19 mouse cellular contexts compared by ENCODE assay signal in genomic region chr16:35406166-35406565, GRCm38 (mm10).
"Had no signal": no experiment of that assay in that cellular context is flagged by ENCODE, and none has a peak within 500 bp of the region (broad histone marks: within the 10 kb centered on the region; RNA-seq: fewer than 3 reads in every experiment).

No protein-coding gene starts in this region.

- H3K4me1 ChIP-seq: midbrain, embryonic 12.5 days; neural tube, embryonic 12.5 days; stomach, embryonic 15.5 days had no signal

- H3K4me2 ChIP-seq: lung, embryonic 14.5 days; midbrain, embryonic 12.5 days; neural tube, embryonic 12.5 days; neural tube, embryonic 15.5 days; stomach, embryonic 15.5 days had no signal

- ATAC-seq: midbrain, embryonic 16.5 days had no signal

- H3K27me3 ChIP-seq: neural tube, embryonic 12.5 days; neural tube, embryonic 15.5 days; stomach, embryonic 15.5 days had no signal

- H3K27ac ChIP-seq: midbrain, embryonic 10.5 days; midbrain, embryonic 12.5 days; neural tube, embryonic 12.5 days; neural tube, embryonic 15.5 days; stomach, embryonic 15.5 days; stomach, postnatal 0 days had no signal

- DNase-seq: lung, adult 18-20 months; lung, embryonic 14.5 days; lung, postnatal 10 days; lung, postnatal 4 days; midbrain, embryonic 14.5 days; retina, postnatal 1 day; right cerebral cortex, adult 18-20 months; right cerebral cortex, postnatal 14 days; thymus, adult 2 months; thymus, postnatal 25 days; thymus, postnatal 4 days had no signal

- H3K9me3 ChIP-seq: midbrain, embryonic 10.5 days; midbrain, embryonic 12.5 days; neural tube, embryonic 12.5 days; neural tube, embryonic 15.5 days; stomach, embryonic 15.5 days had no signal

- H3K9ac ChIP-seq: lung, embryonic 14.5 days; midbrain, embryonic 12.5 days; neural tube, embryonic 12.5 days; neural tube, embryonic 15.5 days; stomach, embryonic 15.5 days had no signal

- H3K4me3 ChIP-seq: midbrain, embryonic 10.5 days; midbrain, embryonic 12.5 days; myocyte; neural tube, embryonic 12.5 days; neural tube, embryonic 15.5 days; stomach, embryonic 15.5 days had no signal

- H3K36me3 ChIP-seq: neural tube, embryonic 15.5 days; stomach, embryonic 15.5 days had no signal
